Mouse (Mus musculus) hindbrain, embryonic 15.5 days (tissue): ENCODE results near the gene Tnnt3. TPM values are rescaled to one million over a fixed set of nuclear protein-coding genes. Genes with fewer than 3 reads are reported as not detected.

Experiments used
- ATAC-seq: fragments of 200-750 bp; cut with Nextera tagmentation; 2 replicates; pipeline ENCODE4 v1.8.0; 2017; ENCODE audit warnings: low read depth, moderate number of reproducible peaks, moderate TSS enrichment; ENCODE audit not compliant: low FRiP score
- H3K27ac ChIP-seq: fragments of 300-500 bp; sonication (generic); replicated peaks from 2 replicates; pipeline ENCODE4 v1.5.1; 2015; ENCODE audit warnings: mild to moderate bottlenecking, inconsistent platforms
- H3K27me3 ChIP-seq: fragments of 300-500 bp; sonication (generic); 2 replicates; pipeline ENCODE4 v1.6.1; 2015; ENCODE audit warnings: control low read depth, inconsistent platforms
- H3K36me3 ChIP-seq: fragments of 300-500 bp; sonication (generic); 2 replicates; pipeline ENCODE4 v1.6.1; 2015; ENCODE audit warnings: control low read depth, inconsistent platforms
- H3K4me1 ChIP-seq: fragments of 300-500 bp; sonication (generic); replicated peaks from 2 replicates; pipeline ENCODE4 v1.6.1; 2015; ENCODE audit warnings: control low read depth, inconsistent platforms
- H3K4me2 ChIP-seq: fragments of 300-500 bp; sonication (generic); 2 replicates; pipeline ENCODE4 v1.6.1; 2015; ENCODE audit warnings: moderate library complexity, mild to moderate bottlenecking, inconsistent platforms
- H3K4me3 ChIP-seq: fragments of 300-500 bp; sonication (generic); 2 replicates; pipeline ENCODE4 v1.5.1; 2015; ENCODE audit warnings: mild to moderate bottlenecking, inconsistent platforms
- H3K9ac ChIP-seq: fragments of 300-500 bp; sonication (generic); 2 replicates; pipeline ENCODE4 v1.6.1; 2015; ENCODE audit warnings: inconsistent platforms
- H3K9me3 ChIP-seq: fragments of 300-500 bp; sonication (generic); 2 replicates; pipeline ENCODE4 v1.6.1; 2016; ENCODE audit warnings: control low read depth, inconsistent platforms
- WGBS: fragments of 180-500 bp; shearing (Covaris S2); methylation state at CpG from one replicate; pipeline ENCODE4 v1.1.7; 2015; 5-methylcytosine and 5-hydroxymethylcytosine counted together
- polyA plus RNA-seq: library from polyadenylated mRNA; unstranded; fragments of >200 nt; fragmentation: Nextera tagmentation; extraction: Ambion mirVana; gene quantifications from 2 replicates; pipeline ENCODE4 v1.2.1, GENCODE M21; 2015

The Tnnt3 gene
- polyA plus RNA-seq, 1 experiment from 2014 or later: 3.6 TPM

- no peak overlapping the region for H3K27ac ChIP-seq
- H3K4me3 ChIP-seq: no peak overlapping the region
- no peaks in the 10 kb centered on the region for H3K27me3 ChIP-seq
- H3K9me3 ChIP-seq: no peaks in the 10 kb centered on the region
- no peak overlapping the region for H3K4me2 ChIP-seq
- WGBS: 79% methylated on average over 4 of the region's 4 CpGs
- no peak overlapping the region for H3K9ac ChIP-seq
- no peak for ATAC-seq
- H3K4me1 ChIP-seq: peaks cover 7% of the 10 kb centered on the region; the same call in 1 of the 2 replicates
- no peaks in the 10 kb centered on the region for H3K36me3 ChIP-seq
Observed at GRCm38 (mm10) chr7:142462594-142463078, 36.0 kb upstream of the Tnnt3 start.

GRCm38 (mm10) chr7:142470171-142470691 is 28.4 kb upstream of the Tnnt3 start:
- H3K4me3 ChIP-seq: no peak overlapping the region
- no peak overlapping the region for H3K9ac ChIP-seq
- no peaks in the 10 kb centered on the region for H3K27me3 ChIP-seq
- H3K4me2 ChIP-seq: no peak overlapping the region
- ATAC-seq: no peak
- WGBS: 86% methylated on average over 7 of the region's 7 CpGs
- no peaks in the 10 kb centered on the region for H3K9me3 ChIP-seq
- no peaks in the 10 kb centered on the region for H3K36me3 ChIP-seq
- H3K4me1 ChIP-seq: peaks cover 11% of the 10 kb centered on the region; the same call in 1 of the 2 replicates
- H3K27ac ChIP-seq: no peak overlapping the region

- WGBS: 20% methylated on average over 4 of the region's 4 CpGs
- 0 out of 2 replicates have a peak, but pooled peaks have one; percentile 45 for ATAC-seq
- peaks cover 11% of the 10 kb centered on the region; the same call in 1 of the 2 replicates for H3K4me1 ChIP-seq
- H3K4me2 ChIP-seq: no peak overlapping the region
- no peaks in the 10 kb centered on the region for H3K36me3 ChIP-seq
- no peak overlapping the region for H3K27ac ChIP-seq
- H3K9me3 ChIP-seq: no peaks in the 10 kb centered on the region
- no peak overlapping the region for H3K4me3 ChIP-seq
- H3K27me3 ChIP-seq: no peaks in the 10 kb centered on the region
- H3K9ac ChIP-seq: no peak overlapping the region
Observed at GRCm38 (mm10) chr7:142470808-142471413, 27.7 kb upstream of the Tnnt3 start.

- Histone ChIP-seq H3K4me1 (peaks cover 11% of the 10 kb centered on the region; the same call in 1 of the 2 replicates), H3K4me3 (no peak overlapping the region), H3K4me2 (no peak overlapping the region), H3K9me3 (no peaks in the 10 kb centered on the region), H3K27ac (no peak overlapping the region), H3K9ac (no peak overlapping the region), H3K36me3 (no peaks in the 10 kb centered on the region), H3K27me3 (no peaks in the 10 kb centered on the region)
- ATAC-seq: no peak
- 38% methylated on average over 6 of the region's 6 CpGs for WGBS
Observed at GRCm38 (mm10) chr7:142471414-142471861, 27.2 kb upstream of the Tnnt3 start.

- no peaks in the 10 kb centered on the region for H3K27me3 ChIP-seq
- H3K4me2 ChIP-seq: no peak overlapping the region
- H3K27ac ChIP-seq: no peak overlapping the region
- H3K36me3 ChIP-seq: no peaks in the 10 kb centered on the region
- no peak overlapping the region for H3K4me3 ChIP-seq
- no peaks in the 10 kb centered on the region for H3K9me3 ChIP-seq
- no peak for ATAC-seq
- H3K4me1 ChIP-seq: peaks cover 11% of the 10 kb centered on the region; the same call in 1 of the 2 replicates
- H3K9ac ChIP-seq: no peak overlapping the region
- 29% methylated on average over 15 of the region's 15 CpGs for WGBS
Observed at GRCm38 (mm10) chr7:142471884-142472570, 26.6 kb upstream of the Tnnt3 start.

- Histone ChIP-seq H3K27me3 (no peaks in the 10 kb centered on the region), H3K27ac (no peak overlapping the region), H3K4me3 (no peak overlapping the region), H3K4me1 (peaks cover 11% of the 10 kb centered on the region; the same call in 1 of the 2 replicates), H3K9ac (no peak overlapping the region), H3K4me2 (no peak overlapping the region), H3K36me3 (no peaks in the 10 kb centered on the region), H3K9me3 (no peaks in the 10 kb centered on the region)
- WGBS: 88% methylated on average over 4 of the region's 4 CpGs
- no peak for ATAC-seq
Observed at GRCm38 (mm10) chr7:142472936-142473335, 25.7 kb upstream of the Tnnt3 start.

GRCm38 (mm10) chr7:142473476-142473875 is 25.2 kb upstream of the Tnnt3 start:
- Histone ChIP-seq H3K9me3 (no peaks in the 10 kb centered on the region), H3K27ac (no peak overlapping the region), H3K4me3 (no peak overlapping the region), H3K36me3 (no peaks in the 10 kb centered on the region), H3K4me2 (no peak overlapping the region), H3K4me1 (peaks cover 11% of the 10 kb centered on the region; the same call in 1 of the 2 replicates), H3K27me3 (no peaks in the 10 kb centered on the region), H3K9ac (no peak overlapping the region)
- WGBS: 92% methylated on average over 2 of the region's 2 CpGs
- ATAC-seq: no peak

- ATAC-seq: no peak
- Histone ChIP-seq H3K9me3 (no peaks in the 10 kb centered on the region), H3K4me3 (no peak overlapping the region), H3K36me3 (no peaks in the 10 kb centered on the region), H3K9ac (no peak overlapping the region), H3K27ac (no peak overlapping the region), H3K4me2 (no peak overlapping the region), H3K4me1 (peaks cover 11% of the 10 kb centered on the region; the same call in 1 of the 2 replicates), H3K27me3 (no peaks in the 10 kb centered on the region)
- 87% methylated on average over 14 of the region's 14 CpGs for WGBS
Observed at GRCm38 (mm10) chr7:142474799-142475198, 23.8 kb upstream of the Tnnt3 start.

- Histone ChIP-seq H3K4me2 (no peak overlapping the region), H3K4me1 (peaks cover 11% of the 10 kb centered on the region; the same call in 1 of the 2 replicates)
- 69% methylated on average over 7 of the region's 7 CpGs for WGBS
Observed at GRCm38 (mm10) chr7:142475641-142476040, 23.0 kb upstream of the Tnnt3 start.

GRCm38 (mm10) chr7:142476271-142476670 is 22.4 kb upstream of the Tnnt3 start:
- H3K27ac ChIP-seq: no peak overlapping the region
- H3K9me3 ChIP-seq: no peaks in the 10 kb centered on the region
- H3K9ac ChIP-seq: no peak overlapping the region
- no peaks in the 10 kb centered on the region for H3K27me3 ChIP-seq
- no peak overlapping the region for H3K4me2 ChIP-seq
- no peak overlapping the region for H3K4me3 ChIP-seq
- 79% methylated on average over 5 of the region's 5 CpGs for WGBS
- H3K4me1 ChIP-seq: peaks cover 11% of the 10 kb centered on the region
- H3K36me3 ChIP-seq: no peaks in the 10 kb centered on the region
- ATAC-seq: no peak

More at GRCm38 (mm10) chr7:142475641-142476040, 23.0 kb upstream of the Tnnt3 start:
- no peaks in the 10 kb centered on the region for H3K27me3 ChIP-seq
- no peaks in the 10 kb centered on the region for H3K36me3 ChIP-seq
- no peaks in the 10 kb centered on the region for H3K9me3 ChIP-seq
- no peak overlapping the region for H3K4me3 ChIP-seq
- no peak overlapping the region for H3K9ac ChIP-seq
- H3K27ac ChIP-seq: no peak overlapping the region
- no peak for ATAC-seq

GRCm38 (mm10) chr7:142476795-142477452 is 21.7 kb upstream of the Tnnt3 start:
- no peaks in the 10 kb centered on the region for H3K27me3 ChIP-seq
- no peak overlapping the region for H3K27ac ChIP-seq
- peaks cover 11% of the 10 kb centered on the region for H3K4me1 ChIP-seq
- no peak overlapping the region for H3K9ac ChIP-seq
- ATAC-seq: no peak
- no peaks in the 10 kb centered on the region for H3K9me3 ChIP-seq
- no peak overlapping the region for H3K4me2 ChIP-seq
- 75% methylated on average over 13 of the region's 13 CpGs for WGBS
- H3K36me3 ChIP-seq: no peaks in the 10 kb centered on the region
- no peak overlapping the region for H3K4me3 ChIP-seq

GRCm38 (mm10) chr7:142478001-142478400 is 20.6 kb upstream of the Tnnt3 start:
- Histone ChIP-seq H3K27me3 (no peaks in the 10 kb centered on the region), H3K9me3 (no peaks in the 10 kb centered on the region), H3K4me3 (no peak overlapping the region), H3K36me3 (no peaks in the 10 kb centered on the region), H3K4me2 (no peak overlapping the region), H3K4me1 (peaks cover 16% of the 10 kb centered on the region), H3K9ac (no peak overlapping the region), H3K27ac (no peak overlapping the region)
- ATAC-seq: no peak
- 90% methylated on average over 6 of the region's 6 CpGs for WGBS
